Mouse (Mus musculus) lung, postnatal 10 days (tissue): Measurements from ENCODE around the gene Ndc1.
"Not testable (repeated sequence)": the region's sequence is repeated elsewhere in the genome, so short reads cannot be mapped to it uniquely, and the experiment has no call there.

Source experiments
- DNase-seq: peaks from one replicate; pipeline ENCODE4 v3.0.0; 2021

Gene Ndc1

DNA sequence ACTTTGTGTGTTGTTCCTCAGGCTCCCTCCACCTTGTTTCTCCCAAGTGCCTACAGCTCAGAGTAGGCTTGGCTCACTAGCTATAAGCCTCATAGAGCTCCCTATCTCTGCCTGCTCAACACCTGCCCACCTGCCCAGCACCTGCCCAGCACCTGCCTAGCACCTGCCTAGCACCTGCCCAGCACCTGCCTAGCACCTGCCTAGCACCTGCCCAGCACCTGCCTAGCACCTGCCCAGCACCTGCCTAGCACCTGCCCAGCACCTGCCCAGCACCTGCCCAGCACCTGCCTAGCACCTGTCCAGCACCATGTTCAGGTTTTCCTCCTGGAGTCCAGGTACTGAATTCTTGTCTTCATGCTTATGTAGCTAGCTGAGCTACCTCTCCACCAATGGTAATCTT, 1.2 kb upstream of the Ndc1 start:
- DNase-seq, result not testable (repeated sequence)

DNA sequence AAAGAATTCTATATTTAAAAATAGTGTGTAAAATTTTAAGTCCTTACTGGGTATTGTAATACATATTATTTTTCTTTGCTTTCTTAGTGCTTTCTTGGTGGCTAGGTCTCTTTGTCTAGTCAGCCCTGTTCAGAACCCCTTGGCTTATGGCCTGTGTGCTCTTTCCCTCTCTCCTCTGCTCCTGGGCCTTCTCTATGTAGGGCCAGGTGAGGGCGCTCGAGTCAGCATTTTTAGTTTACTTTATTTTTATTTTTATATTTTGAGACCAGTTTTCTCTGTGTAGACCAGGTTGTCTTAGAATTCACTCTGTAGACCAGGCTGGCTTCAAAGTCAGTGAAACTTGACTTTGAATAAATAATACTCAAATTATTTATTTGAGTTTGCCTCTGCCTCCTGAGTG, 4.7 kb downstream of the Ndc1 start:
- DNase-seq, result no peak

DNA sequence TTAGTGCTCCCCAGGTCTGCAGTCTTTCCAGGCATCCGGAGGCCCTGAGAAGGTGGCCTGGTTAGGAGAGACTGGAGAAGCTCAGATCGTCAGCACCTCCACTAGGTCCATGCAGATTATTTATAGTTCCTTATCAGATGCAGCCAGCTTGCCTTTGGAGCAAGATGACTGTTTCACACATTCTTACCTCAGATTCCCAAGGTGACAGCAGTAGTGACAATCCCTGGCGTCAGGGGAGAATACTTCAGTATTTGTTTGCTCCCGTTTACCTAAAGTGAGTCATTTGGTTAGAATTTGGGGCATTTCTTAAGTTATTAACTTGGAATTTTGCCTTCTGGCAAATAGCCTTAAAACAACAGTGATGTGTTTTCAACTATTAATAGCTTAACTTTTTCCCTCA, 7.1 kb downstream of the Ndc1 start:
- no peak for DNase-seq

DNA sequence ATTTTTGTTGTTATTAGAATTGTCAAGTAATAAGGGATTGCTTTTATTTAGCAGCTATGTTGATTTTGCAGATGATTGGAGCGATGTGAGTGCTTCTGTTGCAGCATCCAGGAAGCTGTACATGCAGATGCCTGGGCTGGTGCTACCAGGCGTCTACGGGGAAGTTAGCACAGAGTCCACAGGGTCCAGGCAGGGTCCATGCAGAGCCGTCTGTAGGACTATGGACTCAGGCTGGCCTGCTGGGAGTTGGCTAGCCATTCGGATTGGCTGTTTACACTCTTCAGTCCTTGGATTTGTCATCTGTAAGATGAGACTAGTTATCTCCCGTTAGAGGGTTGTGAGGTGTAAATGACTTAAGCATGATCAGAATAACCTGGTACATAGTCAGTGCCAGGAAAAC, 11.4 kb downstream of the Ndc1 start:
- no peak for DNase-seq

DNA sequence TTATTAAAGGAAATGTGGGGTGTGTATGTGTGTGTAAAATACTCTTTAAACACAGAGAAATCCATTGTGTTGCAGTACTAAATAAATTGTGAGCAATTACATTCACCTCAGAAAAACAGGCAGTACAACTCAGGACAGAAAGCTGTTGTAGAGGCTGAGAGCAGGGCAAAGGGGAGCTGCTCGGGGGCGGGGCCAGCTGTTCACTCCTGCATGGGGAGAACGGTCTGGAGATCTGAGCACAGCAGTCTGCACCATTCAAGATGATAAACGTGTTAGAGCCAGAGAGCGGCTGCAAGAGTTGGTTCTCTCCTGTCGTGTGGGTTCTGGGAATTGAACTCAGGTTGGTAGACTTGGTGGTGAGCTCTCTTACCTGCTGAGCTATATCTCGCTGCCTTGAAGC, 13.3 kb downstream of the Ndc1 start:
- DNase-seq, result no peak

DNA sequence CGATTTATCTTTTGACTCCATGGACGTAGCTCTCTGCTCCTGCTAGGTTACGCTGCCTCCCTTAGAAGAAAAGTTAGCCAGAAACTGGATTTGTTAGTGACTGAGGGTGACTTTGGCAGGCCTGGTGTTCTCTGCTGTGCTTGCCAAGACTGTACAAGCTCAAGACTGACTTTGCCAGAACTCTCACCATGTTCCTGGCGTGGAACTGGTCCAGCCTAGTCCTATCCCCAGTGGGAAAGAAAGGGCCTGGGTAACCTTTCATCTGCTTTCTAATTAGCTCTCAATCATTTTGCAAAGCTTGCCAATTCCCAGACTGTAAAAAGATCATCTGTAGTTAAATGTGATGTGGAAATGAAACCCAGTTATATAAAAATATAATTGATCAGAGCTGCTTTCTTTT, 19.5 kb downstream of the Ndc1 start:
- DNase-seq, result peak; percentile 52

DNA sequence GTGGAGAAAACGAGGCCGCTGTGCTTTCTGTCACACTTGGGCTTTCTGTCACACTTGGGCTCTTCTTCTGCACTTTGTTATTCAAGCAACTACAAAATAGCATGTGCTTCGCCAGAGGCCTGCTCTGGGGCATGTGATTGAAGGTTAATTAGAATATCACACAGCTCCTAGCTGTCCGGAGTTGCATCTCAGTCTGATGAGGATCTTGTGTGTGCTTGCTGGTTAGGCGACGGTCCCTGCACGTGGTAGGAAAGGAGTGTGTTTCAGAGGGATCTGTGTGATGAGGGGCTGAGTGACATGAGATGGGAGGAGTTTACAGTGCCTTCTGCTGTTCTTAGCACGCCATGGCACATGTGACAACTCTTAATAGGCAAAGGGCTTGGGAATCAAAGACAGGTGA, 19.9 kb downstream of the Ndc1 start:
- DNase-seq, result no peak

DNA sequence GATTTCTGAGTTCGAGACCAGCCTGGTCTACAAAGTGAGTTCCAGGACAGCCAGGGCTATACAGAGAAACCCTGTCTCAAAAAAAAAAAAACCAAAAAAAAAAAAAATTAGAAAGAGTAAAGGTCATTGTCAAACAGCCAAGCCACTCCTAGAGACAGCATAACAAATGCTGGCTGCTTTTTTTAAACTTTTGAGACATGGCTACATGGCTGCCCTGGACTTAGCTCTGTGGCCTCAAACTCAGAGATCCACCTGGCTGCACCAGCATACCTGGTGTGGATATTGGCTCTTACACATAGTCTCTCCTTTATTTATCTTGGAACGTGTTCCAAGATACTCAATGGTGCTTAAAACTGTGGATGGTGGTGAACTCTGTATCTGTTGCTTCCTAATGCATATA, 20.7 kb downstream of the Ndc1 start:
- DNase-seq, result no peak

DNA sequence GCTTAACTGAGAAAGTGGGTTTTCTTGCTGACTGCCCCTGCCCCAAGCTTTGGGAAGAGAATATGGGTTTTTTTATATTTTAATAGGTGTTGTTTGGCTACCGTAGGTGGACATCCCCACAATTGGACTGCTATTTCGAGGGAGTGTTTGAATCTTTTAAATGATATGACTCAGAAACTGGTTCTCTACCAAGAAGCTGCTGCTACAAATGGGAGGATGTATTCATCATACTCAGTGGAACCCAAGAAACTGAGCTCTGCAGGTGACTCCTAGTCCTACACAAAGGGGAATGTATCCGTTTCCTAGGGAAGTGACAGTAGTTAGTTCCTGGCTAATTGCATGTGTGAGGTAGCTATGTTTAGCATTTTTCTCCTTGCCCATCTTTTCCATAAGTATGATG, 21.8 kb downstream of the Ndc1 start:
- no peak for DNase-seq

DNA sequence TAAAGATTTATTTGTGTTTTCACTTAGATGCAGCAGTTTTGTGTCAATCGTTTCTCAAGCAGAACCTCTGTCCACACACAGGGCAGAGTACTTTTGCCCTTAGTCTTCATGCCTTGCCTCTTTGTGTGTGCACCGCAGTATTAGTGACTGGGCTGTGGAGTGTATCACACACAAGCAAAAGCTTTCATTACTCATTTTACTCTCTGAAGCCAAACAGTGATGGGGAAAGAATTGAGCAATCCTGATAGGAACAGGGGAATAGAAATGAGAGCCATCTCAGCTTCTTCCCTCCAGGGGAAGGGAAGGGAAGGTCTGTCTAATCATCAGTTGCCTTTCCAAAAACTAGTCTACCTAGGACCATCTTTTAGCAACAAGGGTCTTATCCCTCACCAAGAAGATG, 26.2 kb downstream of the Ndc1 start:
- no peak for DNase-seq

DNA sequence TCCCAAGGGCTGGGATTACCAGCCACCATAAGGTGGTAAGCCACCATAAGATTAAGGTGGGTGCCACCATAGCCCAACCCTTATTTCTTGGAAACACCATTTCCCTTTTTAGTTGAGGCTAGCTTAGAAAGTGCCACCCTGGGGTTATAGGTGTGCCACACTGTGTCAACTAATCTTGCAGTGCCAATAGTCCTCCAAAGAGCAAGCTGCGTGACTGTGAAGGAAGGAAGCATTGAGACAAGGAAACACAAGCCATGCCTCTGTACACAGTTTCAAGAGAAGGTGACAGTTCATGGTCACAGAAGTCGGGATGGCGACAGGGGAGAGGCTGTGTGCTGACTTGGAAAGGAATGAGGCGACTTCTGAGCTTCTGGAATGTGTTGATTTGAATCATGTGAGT, 52.6 kb downstream of the Ndc1 start:
- no peak for DNase-seq

DNA sequence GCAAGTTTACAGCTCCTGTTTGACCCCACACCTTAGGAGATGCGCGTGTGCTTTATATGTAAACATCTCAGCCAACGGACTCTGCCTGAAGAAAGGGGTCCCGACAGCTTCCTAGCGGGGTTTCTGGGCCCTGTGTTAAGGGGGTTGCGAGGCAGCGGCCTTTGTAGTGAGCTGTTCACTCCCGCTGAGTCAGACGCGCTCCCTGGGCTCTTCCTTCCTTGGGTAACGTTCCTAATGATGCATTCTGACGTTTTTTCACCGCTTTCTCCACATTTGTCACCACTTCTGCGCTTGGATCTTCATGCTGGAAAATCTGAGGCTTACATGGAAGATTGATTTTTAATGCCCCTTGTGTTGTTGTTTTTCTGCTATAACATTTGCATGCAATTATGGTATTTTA, 54.1 kb downstream of the Ndc1 start:
- DNase-seq, result no peak

DNA sequence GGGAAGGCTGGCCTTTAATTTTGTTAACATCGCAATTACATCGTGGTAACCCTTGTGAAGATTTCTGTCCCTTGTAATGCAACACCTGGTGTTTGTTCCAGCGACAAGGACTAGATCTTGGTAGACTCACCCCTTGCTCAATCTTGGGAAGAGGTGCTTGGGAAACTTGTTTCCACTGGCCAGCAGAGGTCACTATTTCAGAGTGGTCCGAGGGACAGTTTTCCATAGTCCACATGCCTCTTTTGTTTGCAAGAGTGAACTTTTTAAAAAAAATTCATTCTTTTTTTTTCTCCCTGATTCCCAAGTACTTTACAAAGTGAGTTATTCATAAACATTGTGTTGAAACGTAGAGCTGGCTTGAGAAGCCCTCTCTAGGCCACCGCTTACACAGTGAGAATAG, 54.6 kb downstream of the Ndc1 start:
- peak; percentile 70 for DNase-seq

DNA sequence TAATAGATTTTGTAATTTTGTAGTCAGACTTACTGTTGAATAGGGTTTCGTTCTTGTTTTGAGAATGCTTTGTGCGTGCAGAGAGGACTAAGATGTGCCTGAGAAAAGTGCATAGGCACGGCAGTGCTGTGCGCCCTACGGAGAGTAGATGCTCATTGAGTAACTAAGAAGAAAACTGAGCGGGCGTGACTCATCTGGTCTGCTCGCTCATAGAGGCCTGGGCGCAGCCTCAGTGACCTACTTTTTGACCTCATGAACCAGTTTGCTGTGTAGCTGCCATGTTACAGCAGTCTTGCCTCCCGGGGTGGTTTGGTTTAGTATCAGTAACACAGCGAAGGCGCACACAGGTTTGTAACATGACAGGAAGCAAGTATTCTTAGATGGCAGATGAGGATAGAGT, 58.0 kb downstream of the Ndc1 start:
- no peak for DNase-seq

DNA sequence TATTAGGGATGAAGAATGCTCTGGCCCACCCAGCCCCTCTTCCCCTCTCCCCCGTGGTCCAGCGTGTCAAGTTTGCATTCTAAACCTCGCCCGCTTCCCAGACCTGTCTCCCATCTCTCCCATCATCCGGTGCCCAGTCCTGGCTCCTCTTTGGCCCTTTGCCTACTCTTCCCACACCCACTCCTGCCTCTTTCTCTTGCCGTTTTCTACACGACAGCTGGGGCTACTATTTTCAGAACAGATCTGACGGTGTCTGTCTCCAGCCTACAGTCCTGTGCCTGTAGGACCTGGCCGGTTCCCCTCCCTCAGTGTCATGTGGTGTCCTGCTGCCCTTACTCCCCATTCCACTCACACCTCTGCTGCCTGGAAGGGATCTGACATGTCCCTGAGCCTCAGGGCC, 59.0 kb downstream of the Ndc1 start:
- DNase-seq, result no peak

DNA sequence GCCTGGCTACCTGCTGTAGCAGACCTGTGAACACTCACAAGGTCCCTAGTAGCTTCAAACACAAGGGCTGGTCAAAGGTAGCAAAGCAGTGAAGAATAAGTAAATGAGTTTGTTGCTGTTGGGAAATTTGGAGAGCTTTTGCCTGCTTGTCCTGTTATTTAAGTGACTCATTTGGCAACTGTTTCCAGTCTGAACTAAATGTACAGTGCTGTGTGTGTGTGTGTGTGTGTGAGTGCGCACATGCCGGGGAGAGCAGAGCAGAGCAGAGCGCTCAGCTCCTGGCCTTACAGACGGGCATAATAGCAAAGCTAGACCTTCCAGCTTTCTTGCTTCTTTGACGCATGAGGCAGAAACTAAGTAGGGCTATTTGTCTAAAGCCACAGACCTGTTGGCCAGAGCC, 65.1 kb downstream of the Ndc1 start:
- DNase-seq, result peak; percentile 40

DNA sequence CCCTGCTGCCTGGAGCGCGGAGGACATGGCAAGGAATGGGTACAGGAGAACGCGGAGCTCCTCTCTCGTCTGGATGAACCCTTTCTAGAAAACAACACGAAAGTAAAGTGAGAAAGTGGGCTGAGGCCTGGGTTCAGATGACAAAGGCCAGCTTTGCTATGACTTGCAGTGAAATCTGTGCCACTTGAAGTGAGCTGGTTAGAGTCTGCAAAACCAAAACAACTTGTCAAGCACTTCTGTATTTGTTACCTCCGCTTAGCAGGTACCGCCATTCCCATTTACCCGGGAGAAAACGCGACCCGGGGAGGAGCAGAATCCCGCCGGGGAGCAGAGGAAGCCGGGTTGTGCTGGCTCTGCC, 66.4 kb downstream of the Ndc1 start:
- no peak for DNase-seq

DNA sequence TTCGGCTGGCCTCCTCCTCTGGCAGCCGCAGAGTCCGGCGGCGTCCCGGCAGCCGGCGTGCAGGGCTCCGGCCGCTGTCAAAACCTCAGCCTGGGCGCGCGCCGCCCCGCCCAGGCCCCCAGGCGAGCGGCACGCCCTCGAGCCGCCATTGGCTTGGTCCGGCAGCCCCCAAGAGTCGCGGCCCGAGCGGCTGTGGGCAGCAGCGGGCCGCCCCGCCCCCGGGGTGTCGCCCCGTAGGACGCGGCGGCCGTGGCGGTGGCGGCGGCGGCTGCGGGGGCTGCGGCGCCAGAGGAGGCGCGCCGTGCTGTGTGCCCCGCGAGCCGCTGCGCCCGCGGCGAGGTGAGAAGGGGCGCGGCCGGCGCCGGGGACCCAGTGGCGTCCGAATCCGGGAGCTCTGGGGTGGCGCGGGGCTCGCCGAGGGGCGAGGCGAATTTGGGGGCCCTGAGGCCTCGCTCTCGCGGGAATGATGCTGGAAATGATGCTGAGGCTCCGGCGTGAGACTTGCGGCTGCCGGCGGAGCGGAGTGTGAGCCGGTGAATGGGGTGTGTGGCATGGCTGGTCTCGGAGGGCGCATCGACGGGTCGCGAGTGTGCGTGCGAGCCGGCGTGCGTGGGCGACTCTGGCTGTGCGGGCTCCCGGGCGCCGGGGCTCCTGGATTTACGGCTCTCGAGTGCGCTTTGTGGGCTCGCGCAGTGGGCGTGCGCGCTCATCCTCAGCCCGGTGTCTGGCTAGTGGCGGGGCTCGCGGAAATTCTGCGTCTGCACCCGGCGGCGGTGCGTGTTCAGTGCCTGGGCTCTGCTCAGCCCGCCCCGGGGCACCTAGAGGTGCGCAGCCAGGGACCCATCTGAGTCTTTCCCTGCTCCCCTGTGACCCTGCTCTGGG, 67.0 kb downstream of the Ndc1 start, which contains the start of gene Glis1:
Gene Glis1, plus strand, starts transcription at position 236 of the 882 bp plus-strand sequence.
- DNase-seq, result peak; percentile 77

DNA sequence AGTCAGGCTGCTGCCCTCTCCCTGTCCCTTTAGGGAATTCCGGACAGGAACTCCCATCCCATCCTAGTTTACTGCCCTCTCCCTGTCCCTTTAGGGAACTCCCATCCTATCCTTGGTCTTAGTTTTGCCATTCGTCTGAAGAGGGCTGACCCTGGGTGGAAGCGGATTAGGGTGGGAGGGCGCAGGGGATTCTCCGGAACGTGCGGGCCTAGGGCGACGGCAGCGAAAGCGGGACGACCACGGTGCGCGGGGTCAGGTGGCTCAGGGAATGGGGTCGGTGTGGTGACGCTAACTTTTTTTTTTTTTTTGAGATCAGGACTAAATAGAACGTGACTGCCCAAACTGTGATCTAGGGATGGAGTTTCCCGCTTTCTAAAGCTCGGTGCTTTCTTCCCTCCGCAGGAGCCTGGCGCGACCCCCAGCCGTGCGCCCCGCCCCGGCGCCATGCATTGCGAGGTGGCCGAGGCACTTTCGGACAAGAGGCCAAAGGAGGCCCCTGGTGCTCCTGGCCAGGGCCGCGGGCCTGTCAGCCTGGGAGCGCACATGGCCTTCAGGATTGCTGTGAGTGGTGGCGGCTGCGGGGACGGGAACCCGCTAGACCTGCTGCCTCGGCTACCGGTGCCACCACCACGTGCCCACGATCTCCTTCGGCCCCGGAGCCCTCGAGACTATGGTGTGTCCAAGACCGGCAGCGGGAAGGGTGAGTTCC, 67.8 kb downstream of the Ndc1 start:
- DNase-seq, result no peak

DNA sequence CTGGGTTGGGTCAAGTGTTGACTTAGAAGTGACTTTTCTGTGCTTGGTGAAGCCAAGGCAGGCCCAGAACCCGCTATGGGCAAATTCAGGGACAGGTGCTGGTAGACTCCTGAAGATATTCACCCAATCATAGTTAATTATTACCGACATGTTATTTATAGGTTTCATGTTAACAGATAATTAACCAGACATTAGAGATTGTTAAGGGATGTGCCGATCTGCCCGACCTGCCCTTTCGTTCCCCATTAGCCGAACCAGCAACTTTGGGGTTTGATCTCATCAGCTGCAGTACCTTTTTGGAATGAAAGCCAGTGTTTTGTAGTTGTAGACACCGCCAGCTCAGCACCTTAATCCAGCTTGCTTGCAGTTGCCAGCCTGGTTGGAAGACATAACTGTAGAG, 68.9 kb downstream of the Ndc1 start:
- no peak for DNase-seq

DNA sequence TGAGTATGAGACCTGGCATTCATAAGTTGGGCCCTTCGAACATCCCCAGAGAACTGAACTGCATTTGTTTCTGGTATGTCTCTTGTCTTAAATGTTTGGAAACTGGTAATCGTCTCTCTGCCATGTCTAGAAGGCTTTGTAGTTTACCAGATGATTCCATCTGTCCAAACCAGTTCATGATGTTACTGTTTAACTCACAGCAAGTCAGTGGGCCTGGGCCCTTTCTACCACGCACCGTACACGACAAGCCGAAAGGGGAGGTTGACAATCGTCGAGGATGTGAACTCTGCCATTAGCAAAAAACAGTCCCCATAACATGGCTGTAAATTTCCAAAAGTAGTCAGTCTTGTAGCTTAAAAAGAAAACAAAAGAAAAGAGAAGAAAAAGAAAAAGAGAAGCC, 71.2 kb downstream of the Ndc1 start:
- no peak for DNase-seq

DNA sequence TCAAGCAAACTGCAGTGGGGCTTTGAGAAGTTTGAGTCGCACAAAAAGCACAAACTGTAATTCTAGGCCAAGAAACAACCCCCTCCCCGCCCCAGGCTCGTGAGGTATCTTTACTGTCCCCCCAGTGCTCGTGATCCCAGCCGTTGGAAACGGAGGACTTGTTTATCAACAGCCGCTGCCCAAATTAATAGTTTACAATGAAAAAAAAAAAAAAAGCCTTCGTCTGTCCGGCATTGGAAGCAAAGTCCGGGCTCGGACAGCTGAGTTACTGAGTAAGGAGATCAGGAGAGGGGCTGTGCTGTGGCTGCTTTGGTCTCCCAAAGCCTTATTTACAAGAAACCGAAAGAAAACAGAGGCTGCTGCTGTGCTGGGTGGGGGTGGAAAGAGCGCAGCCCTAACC, 72.7 kb downstream of the Ndc1 start:
- no peak for DNase-seq

DNA sequence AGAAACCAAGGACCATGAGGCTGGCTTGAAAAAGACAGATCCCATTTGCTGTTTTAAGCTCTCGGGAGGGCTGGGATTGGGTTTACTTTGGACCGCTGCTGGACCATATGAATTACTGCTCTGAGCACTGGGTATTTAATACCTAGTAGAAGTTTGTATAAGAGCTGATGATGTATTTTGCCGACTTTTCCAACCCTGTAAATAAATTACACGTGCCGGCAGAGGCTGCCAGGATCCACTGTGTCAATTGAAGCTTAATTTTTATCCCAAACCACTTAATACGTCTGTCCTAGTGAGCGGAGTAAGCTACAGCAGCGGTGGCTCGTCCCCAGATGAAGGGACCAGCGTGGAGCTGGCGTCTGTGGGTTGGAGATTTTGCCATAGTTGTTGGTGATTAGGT, 74.7 kb downstream of the Ndc1 start:
- no peak for DNase-seq

DNA sequence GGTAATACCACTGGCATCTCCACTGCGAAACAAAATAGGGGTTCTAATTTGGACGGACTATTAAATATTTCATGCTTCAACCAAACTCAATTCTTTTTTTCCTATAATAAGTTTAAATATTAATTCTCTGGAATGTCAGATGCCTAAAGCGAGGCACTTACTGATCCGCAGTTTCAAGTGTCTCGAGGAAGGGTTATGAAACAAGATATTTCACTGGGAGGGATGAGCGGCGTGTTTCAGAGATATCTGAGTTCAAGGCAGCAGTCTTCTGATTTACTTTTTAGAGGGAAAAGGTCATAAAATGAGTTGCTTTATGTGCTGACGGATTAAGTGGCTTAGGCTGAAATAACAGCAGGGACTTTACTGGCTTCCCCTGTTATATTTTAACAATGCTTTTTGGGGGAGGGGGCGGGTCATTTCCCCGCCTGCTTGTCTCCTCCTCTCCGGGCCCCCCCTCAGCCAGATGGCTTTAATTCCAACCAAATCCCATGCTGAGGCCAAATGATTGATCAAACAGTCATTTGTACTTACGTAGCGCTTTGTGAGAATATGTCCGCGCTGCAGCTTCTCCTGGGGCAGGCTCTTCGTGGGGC, 75.4 kb downstream of the Ndc1 start:
- DNase-seq, result no peak
